Mouse (Mus musculus) small intestine, adult 2 months (tissue): ENCODE data around the gene Sct. TPM values are rescaled to one million over a fixed set of nuclear protein-coding genes. Genes with fewer than 3 reads are reported as not detected.

ENCODE experiments used
- H3K27ac ChIP-seq: fragments of 200-500 bp; 2 replicates; pipeline ENCODE4 v1.5.1; 2012; ENCODE audit warnings: low read depth, low read length, control low read depth, inconsistent platforms; ENCODE audit not compliant: insufficient read depth
- H3K27me3 ChIP-seq: fragments of 200-500 bp; 2 replicates; pipeline ENCODE4 v1.6.1; 2012; ENCODE audit warnings: mild to moderate bottlenecking, moderate library complexity, low read length, inconsistent platforms; ENCODE audit not compliant: control insufficient read depth, insufficient read depth
- H3K36me3 ChIP-seq: fragments of 200-500 bp; 2 replicates; pipeline ENCODE4 v1.6.1; 2012; ENCODE audit warnings: mild to moderate bottlenecking, low read length, control low read depth, inconsistent platforms; ENCODE audit not compliant: control insufficient read depth, insufficient read depth
- H3K4me1 ChIP-seq: fragments of 200-500 bp; 2 replicates; pipeline ENCODE4 v1.6.1; 2012; ENCODE audit warnings: low read length, inconsistent platforms, mixed read lengths; ENCODE audit not compliant: control insufficient read depth, insufficient read depth, insufficient read length
- H3K4me3 ChIP-seq: fragments of 200-500 bp; 2 replicates; pipeline ENCODE4 v1.5.1; 2012; ENCODE audit warnings: low read depth, mild to moderate bottlenecking, control low read depth, inconsistent platforms, low read length, moderate library complexity
- CTCF ChIP-seq: fragments of 200-500 bp; IDR thresholded peaks from 2 replicates; pipeline ENCODE4 v1.5.1; 2012; ENCODE audit warnings: low read depth, mild to moderate bottlenecking, control low read depth, inconsistent platforms, low read length, moderate library complexity, mixed read lengths; ENCODE audit not compliant: insufficient replicate concordance, insufficient read length; ENCODE audit errors: extremely low read depth
- POLR2A ChIP-seq: fragments of 200-500 bp; IDR thresholded peaks from 2 replicates; pipeline ENCODE4 v1.6.1; 2012; ENCODE audit warnings: low read depth, mild to moderate bottlenecking, control low read depth, inconsistent platforms, low read length, moderate library complexity
- WGBS: fragments of 180-500 bp; shearing (Covaris S2); methylation state at CpG from one replicate; pipeline ENCODE4 v1.1.7; 2018; 5-methylcytosine and 5-hydroxymethylcytosine counted together
- polyA plus RNA-seq: library from polyadenylated mRNA; depleted of rRNA; stranded (reverse); fragments of >200 nt; gene quantifications from 2 replicates; pipeline ENCODE4 v1.2.3, GENCODE M21; 2012

The Sct gene
- polyA plus RNA-seq, 1 experiment, result 777 TPM

- 86% methylated on average over 3 of the region's 3 CpGs for WGBS
- peaks cover 15% of the 10 kb centered on the region for H3K27me3 ChIP-seq
- TF ChIP-seq CTCF (no peak), POLR2A (no peak)
- no peak overlapping the region for H3K27ac ChIP-seq
- no peak overlapping the region for H3K4me3 ChIP-seq
- peaks cover 12% of the 10 kb centered on the region for H3K4me1 ChIP-seq
- no peaks in the 10 kb centered on the region for H3K36me3 ChIP-seq
These were observed 9.1 kb upstream of the Sct start for GRCm38 (mm10) chr7:141288042-141288441.

GRCm38 (mm10) chr7:141282756-141283155, 3.8 kb upstream of the Sct start:
- no peaks in the 10 kb centered on the region for H3K27me3 ChIP-seq
- no peaks in the 10 kb centered on the region for H3K36me3 ChIP-seq
- 87% methylated on average over 4 of the region's 4 CpGs for WGBS
- no peak overlapping the region for H3K4me3 ChIP-seq
- peaks cover 20% of the 10 kb centered on the region for H3K4me1 ChIP-seq
- H3K27ac ChIP-seq, result no peak overlapping the region
- TF ChIP-seq CTCF, result no peak
- no peak for TF ChIP-seq POLR2A

DNA sequence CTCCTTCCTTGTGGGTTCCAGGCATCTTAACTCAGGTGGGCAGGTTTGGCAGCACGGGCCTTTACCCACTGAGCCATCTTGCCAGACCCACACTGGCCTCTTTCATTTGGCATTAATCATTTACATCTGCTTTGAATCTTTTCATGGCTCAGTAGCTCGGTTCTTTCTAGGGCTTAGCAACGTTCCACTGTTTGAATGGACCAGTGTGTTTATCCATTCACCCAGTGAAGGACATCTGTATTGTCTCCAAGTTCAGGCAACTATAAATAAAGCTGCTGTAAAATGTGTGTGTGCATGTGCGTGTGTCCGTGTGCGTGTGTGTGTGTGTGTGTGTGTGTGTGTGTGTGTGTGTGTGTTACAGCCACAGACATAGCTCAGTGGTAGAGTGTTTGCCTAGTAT, 2.5 kb upstream of the Sct start:
- no peak for TF ChIP-seq POLR2A
- TF ChIP-seq CTCF, result no peak
- WGBS, result 79% methylated on average over 6 of the region's 6 CpGs
- no peak overlapping the region for H3K27ac ChIP-seq

GRCm38 (mm10) chr7:141277701-141278678, 943 bp downstream of the Sct start:
- H3K4me1 ChIP-seq, result peaks cover 26% of the 10 kb centered on the region
- peaks cover 23% of the 10 kb centered on the region for H3K36me3 ChIP-seq
- TF ChIP-seq CTCF (no peak), POLR2A (peak; percentile 65)
- H3K4me3 ChIP-seq, result peak overlapping the region; percentile 59
- H3K27ac ChIP-seq, result peak overlapping the region; percentile 96
- no peaks in the 10 kb centered on the region for H3K27me3 ChIP-seq
- WGBS, result 43% methylated on average over 11 of the region's 11 CpGs

More for the DNA sequence above, 2.5 kb upstream of the Sct start:
- Histone ChIP-seq H3K27me3 (no peaks in the 10 kb centered on the region), H3K36me3 (no peaks in the 10 kb centered on the region), H3K4me1 (peaks cover 27% of the 10 kb centered on the region), H3K4me3 (no peak overlapping the region)

DNA sequence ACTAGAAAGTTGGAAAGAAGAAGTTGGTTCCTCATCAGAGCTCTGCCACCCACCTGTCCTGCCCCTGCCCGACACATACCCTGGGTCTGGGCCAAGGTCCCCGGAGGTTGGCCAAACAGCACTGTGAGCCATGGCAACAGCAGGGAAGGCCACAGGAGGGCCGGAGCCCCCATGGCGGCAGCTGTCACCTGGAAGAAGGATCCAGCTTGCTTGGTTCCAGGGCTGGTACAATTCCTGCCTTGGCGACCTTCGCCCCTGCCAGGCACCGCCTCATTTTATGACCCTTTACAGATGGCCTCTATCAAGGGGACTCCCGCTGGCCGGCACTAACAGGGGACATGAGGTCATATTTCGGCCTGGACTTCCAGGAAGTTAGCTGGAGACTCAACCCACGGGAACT, 2.4 kb downstream of the Sct start, which contains the start of gene Cdhr5:
TSS of gene Cdhr5 (minus strand) at position 241 of the 400 bp plus-strand sequence.
- Histone ChIP-seq H3K27me3 (no peaks in the 10 kb centered on the region), H3K27ac (peak within 1 kb of the TSS; percentile 95), H3K4me3 (peak within 1 kb of the TSS; percentile 79), H3K36me3 (peaks cover 37% of the 10 kb centered on the region), H3K4me1 (peaks cover 26% of the 10 kb centered on the region)
- 22% methylated on average over 11 of the region's 11 CpGs for WGBS
- no peak for TF ChIP-seq CTCF
- TF ChIP-seq POLR2A, result peak; percentile 88

- WGBS, result 80% methylated on average over 9 of the region's 9 CpGs
- Histone ChIP-seq H3K27ac (peak overlapping the region; percentile 95), H3K36me3 (peaks cover 44% of the 10 kb centered on the region), H3K4me3 (peak overlapping the region; percentile 79), H3K4me1 (peaks cover 26% of the 10 kb centered on the region), H3K27me3 (no peaks in the 10 kb centered on the region)
- TF ChIP-seq CTCF (no peak), POLR2A (no peak)
These were observed 3.6 kb downstream of the Sct start for GRCm38 (mm10) chr7:141275356-141275755.

DNA sequence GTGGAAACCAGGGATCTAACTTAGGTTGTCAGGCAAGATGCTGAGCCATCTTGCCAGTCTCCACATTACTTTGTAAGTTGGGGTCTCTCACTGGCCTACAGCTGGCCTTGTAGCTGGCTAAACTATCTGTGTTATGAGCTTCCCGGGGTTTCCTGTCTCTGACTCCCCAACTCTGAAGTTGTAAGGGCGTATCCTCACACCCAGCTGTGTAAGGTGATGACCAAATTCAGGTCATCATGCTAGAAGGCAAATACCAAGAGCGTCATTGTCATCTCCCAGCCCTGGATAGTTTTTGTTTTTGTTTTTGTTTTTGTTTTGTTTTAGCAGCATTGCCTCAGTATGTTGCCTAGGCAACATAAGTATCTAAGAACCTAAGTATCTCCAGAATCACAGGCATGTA, 8.3 kb downstream of the Sct start:
- H3K27ac ChIP-seq, result no peak overlapping the region
- no peak overlapping the region for H3K4me3 ChIP-seq
- TF ChIP-seq CTCF, result no peak
- TF ChIP-seq POLR2A, result no peak
- peaks cover 18% of the 10 kb centered on the region for H3K4me1 ChIP-seq
- 84% methylated on average over 3 of the region's 3 CpGs for WGBS
- H3K27me3 ChIP-seq, result no peaks in the 10 kb centered on the region
- peaks cover 61% of the 10 kb centered on the region for H3K36me3 ChIP-seq
